Mouse (Mus musculus): ENCODE measurements at regions not wholly inside any gene's neighbourhood (a gene's known extent, or its start where the extent isn't known, plus 50 kb on each side); places are given as distances from the start of the nearest gene placed in this dataset.
A peak's percentile ranks its signal among the peaks of the same experiment; 100 is the strongest.

DNA sequence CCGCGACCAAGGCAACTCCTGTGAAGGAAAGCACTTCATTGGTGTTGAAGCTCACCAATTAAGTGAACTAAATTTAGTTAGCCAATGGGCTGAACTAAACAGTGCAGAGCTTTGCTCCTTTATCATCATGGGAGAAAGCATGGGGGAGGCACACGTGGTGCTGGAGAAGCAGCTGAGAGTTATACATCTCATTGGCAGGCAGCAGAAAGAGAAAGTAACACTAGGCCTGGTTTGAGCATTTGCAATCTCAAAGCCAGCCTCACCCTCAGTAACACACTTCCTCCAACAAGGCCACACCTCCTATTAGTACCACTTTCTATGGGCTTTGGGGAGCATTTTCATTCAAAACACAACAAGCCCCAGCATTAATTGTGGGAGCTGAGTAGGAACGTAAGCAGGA is 109.4 kb downstream of the Ifng start:
- Histone ChIP-seq H3K9ac (replicated peaks; ENCODE audit: low read length) (no peak overlapping the region), H3K27me3 (ENCODE audit: insufficient read depth, low read length) (no peaks in the 10 kb centered on the region), H3K27ac (no peak overlapping the region), H3K4me1 (ENCODE audit: insufficient read depth, low read length) (no peaks in the 10 kb centered on the region), H3K36me3 (ENCODE audit: insufficient read depth, low read length) (no peaks in the 10 kb centered on the region), H3K9me3 (ENCODE audit: low read length) (no peaks in the 10 kb centered on the region), H3K4me2 (ENCODE audit: low read depth, low read length) (no peak overlapping the region), H3K4me3 (ENCODE audit: low read length) (no peak overlapping the region)
- no peak for TF ChIP-seq CTCF (IDR thresholded peaks at IDR 0.05; ENCODE audit: low read depth)
- WGBS: 76% methylated on average over 4 of the region's 4 CpGs
- DNase-seq (ENCODE audit: low spot score): no peak
- no peak for ATAC-seq

DNA sequence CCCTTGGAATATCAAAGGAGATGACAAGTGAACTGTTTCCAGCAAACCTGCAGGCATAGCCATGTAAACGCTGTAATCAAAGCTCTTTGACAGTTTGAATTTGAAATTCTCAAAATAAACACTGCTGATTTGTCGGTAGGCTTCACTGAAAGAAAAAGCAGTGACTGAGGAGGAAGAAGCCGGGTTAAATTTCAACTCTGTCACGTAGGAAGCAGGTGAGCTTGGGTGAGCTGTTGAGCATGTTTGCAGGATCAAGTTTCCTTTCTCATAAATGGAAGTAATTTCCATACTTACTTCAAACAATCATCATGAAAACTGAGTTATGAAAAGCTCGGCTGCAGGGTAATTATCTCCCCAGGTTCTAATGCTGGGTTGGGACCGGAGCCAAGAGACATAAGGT is 118.0 kb downstream of the Ifng start:
- H3K9ac ChIP-seq (replicated peaks; ENCODE audit: low read length): no peak overlapping the region
- no peak for DNase-seq (ENCODE audit: low spot score)
- no peak for ATAC-seq
- WGBS: 68% methylated on average over 6 of the region's 6 CpGs
- H3K27me3 ChIP-seq (ENCODE audit: insufficient read depth, low read length): no peaks in the 10 kb centered on the region
- no peak overlapping the region for H3K27ac ChIP-seq
- no peaks in the 10 kb centered on the region for H3K9me3 ChIP-seq (ENCODE audit: low read length)
- H3K36me3 ChIP-seq (ENCODE audit: insufficient read depth, low read length): no peaks in the 10 kb centered on the region
- no peak overlapping the region for H3K4me2 ChIP-seq (ENCODE audit: low read depth, low read length)
- no peak overlapping the region for H3K4me3 ChIP-seq (ENCODE audit: low read length)
- TF ChIP-seq CTCF (IDR thresholded peaks at IDR 0.05; ENCODE audit: low read depth): no peak
- H3K4me1 ChIP-seq (ENCODE audit: insufficient read depth, low read length): no peaks in the 10 kb centered on the region

DNA sequence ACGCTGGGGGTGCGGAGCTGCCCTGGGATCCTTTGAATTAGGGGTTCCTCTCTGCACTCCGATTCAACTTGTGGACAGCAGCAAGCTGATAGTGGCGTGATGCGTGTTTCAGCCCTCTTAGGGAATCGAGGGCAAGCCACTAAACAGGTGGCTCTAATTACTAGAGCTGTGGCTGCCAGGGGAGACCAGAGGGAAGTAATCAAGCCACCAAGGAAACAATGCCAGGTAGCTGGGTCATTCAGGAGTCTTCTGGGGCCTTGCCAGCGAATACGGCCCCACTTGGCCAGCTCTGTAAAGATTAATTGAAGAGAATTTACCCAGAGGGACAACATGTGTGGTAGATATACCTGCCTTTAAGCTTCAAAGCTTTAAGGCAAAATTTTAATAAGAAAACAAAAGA is 123.2 kb downstream of the Ifng start:
- Histone ChIP-seq H3K36me3 (ENCODE audit: insufficient read depth, low read length) (no peaks in the 10 kb centered on the region), H3K4me1 (ENCODE audit: insufficient read depth, low read length) (no peaks in the 10 kb centered on the region), H3K27me3 (ENCODE audit: insufficient read depth, low read length) (no peaks in the 10 kb centered on the region), H3K27ac (no peak overlapping the region), H3K9ac (replicated peaks; ENCODE audit: low read length) (no peak overlapping the region), H3K4me3 (ENCODE audit: low read length) (no peak overlapping the region), H3K9me3 (ENCODE audit: low read length) (no peaks in the 10 kb centered on the region), H3K4me2 (ENCODE audit: low read depth, low read length) (no peak overlapping the region)
- ATAC-seq (no peak), DNase-seq (ENCODE audit: low spot score) (no peak)
- no peak for TF ChIP-seq CTCF (IDR thresholded peaks at IDR 0.05; ENCODE audit: low read depth)
- 55% methylated on average over 8 of the region's 8 CpGs for WGBS

DNA sequence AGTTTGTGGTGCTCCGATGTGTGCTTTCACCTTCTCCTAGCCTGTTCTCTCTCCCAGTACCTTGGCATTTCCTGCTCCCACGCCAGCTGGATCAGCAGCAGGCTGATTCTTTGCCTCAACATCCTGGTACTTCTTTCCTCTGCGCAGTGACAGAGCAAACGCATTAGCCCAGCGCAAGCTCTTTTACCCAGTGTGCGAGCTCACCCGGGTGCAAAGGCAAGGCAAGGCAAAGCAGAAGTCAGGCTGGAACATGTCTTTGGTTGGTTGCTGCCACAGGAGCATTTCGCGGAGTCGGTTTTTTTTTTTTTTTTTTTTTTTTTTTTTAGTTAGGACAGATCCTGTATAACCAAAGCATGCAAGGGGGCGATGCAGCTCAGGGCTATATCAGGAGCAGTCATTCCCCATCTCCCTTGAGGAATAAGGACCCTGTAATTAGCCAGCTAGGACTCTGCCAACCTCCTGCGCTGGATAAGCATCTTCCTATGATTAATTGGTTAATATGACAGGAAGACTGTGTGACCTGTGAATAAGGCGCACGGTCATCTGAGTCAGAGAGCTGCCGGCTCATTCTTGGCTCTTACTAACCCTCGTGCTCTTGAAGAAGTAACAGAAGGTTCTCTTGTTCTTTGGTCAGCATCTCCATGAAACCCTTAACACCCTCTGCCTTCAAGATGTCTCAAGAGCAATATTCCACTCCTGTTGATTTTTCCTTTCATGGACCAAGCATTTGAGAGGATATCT is 123.9 kb downstream of the Ifng start:
- no peak overlapping the region for H3K4me3 ChIP-seq (ENCODE audit: low read length)
- H3K4me2 ChIP-seq (ENCODE audit: low read depth, low read length): 0 out of 2 replicates have a peak overlapping the region, but pooled peaks have one; percentile 7
- no peak for TF ChIP-seq CTCF (IDR thresholded peaks at IDR 0.05; ENCODE audit: low read depth)
- ATAC-seq: no peak
- H3K36me3 ChIP-seq (ENCODE audit: insufficient read depth, low read length): no peaks in the 10 kb centered on the region
- H3K9ac ChIP-seq (replicated peaks; ENCODE audit: low read length): no peak overlapping the region
- no peaks in the 10 kb centered on the region for H3K9me3 ChIP-seq (ENCODE audit: low read length)
- DNase-seq (ENCODE audit: low spot score): peak; percentile 16
- H3K4me1 ChIP-seq (ENCODE audit: insufficient read depth, low read length): no peaks in the 10 kb centered on the region
- H3K27ac ChIP-seq: no peak overlapping the region
- WGBS: 71% methylated on average over 16 of the region's 16 CpGs
- no peaks in the 10 kb centered on the region for H3K27me3 ChIP-seq (ENCODE audit: insufficient read depth, low read length)

DNA sequence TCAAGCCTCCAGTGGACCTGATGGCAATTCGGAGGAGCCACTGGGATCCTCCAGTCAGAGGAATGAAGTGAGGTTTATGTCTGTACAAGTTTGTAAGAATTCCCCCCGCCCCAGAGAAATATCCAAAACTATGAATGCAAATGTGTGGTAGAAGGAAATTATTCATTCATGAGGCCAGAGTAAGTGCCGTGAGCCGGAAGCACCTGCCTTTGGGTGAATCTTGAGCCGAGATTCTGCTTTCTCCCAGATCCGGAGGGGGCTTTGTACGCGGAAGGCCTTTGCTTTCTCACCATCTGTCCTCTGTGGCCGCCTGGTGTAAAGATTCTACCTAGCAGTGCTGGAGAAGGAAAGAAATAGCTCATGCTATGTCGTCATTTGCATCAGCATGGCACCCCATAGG is 127.8 kb downstream of the Ifng start:
- H3K27ac ChIP-seq: no peak overlapping the region
- H3K9me3 ChIP-seq (ENCODE audit: low read length): no peaks in the 10 kb centered on the region
- H3K9ac ChIP-seq (replicated peaks; ENCODE audit: low read length): no peak overlapping the region
- no peak for TF ChIP-seq CTCF (IDR thresholded peaks at IDR 0.05; ENCODE audit: low read depth)
- no peak overlapping the region for H3K4me3 ChIP-seq (ENCODE audit: low read length)
- ATAC-seq (no peak), DNase-seq (ENCODE audit: low spot score) (no peak)
- H3K4me1 ChIP-seq (ENCODE audit: insufficient read depth, low read length): no peaks in the 10 kb centered on the region
- H3K4me2 ChIP-seq (ENCODE audit: low read depth, low read length): no peak overlapping the region
- H3K36me3 ChIP-seq (ENCODE audit: insufficient read depth, low read length): no peaks in the 10 kb centered on the region
- 76% methylated on average over 10 of the region's 10 CpGs for WGBS
- no peaks in the 10 kb centered on the region for H3K27me3 ChIP-seq (ENCODE audit: insufficient read depth, low read length)

DNA sequence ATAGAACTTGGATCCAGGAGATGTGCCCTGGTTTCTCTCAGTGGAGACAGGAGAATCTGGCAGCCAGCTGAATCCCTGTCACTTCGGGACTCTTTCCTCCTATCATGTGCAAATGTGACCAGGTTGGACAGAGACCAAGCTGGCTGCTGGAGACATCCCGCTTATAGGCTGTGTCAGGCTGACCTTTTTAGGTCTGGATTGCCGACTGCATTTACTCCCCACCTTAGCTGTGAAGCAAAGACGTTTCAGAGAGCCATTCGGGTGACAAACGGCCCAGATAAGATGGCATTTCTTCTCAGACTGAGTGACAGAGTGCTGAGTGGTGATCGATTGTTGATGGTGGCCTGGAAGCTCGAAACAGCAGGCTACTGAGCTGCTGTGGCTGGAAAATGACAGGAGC is 128.6 kb downstream of the Ifng start:
- Histone ChIP-seq H3K36me3 (ENCODE audit: insufficient read depth, low read length) (no peaks in the 10 kb centered on the region), H3K9ac (replicated peaks; ENCODE audit: low read length) (no peak overlapping the region), H3K27ac (no peak overlapping the region), H3K27me3 (ENCODE audit: insufficient read depth, low read length) (no peaks in the 10 kb centered on the region), H3K9me3 (ENCODE audit: low read length) (no peaks in the 10 kb centered on the region), H3K4me3 (ENCODE audit: low read length) (no peak overlapping the region), H3K4me2 (ENCODE audit: low read depth, low read length) (no peak overlapping the region), H3K4me1 (ENCODE audit: insufficient read depth, low read length) (no peaks in the 10 kb centered on the region)
- ATAC-seq: no peak
- TF ChIP-seq CTCF (IDR thresholded peaks at IDR 0.05; ENCODE audit: low read depth): no peak
- no peak for DNase-seq (ENCODE audit: low spot score)
- 51% methylated on average over 8 of the region's 8 CpGs for WGBS

DNA sequence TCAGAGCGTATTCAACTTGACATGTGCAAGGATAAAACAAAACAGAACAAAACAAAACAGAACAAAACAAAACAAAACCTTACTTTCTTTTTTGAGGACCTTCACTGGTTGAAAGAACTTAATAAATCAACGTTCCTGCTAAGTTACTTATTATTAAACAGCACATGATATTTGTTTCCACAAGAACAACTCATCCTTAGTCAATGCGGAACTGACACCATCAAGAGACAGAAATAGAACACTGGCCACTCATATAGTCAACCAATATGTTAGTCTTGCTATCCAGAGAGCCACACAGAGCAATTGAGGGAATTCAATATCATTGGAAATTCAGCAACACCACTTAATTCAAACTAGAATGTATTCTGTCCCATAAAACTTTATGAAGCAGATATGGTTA is 132.4 kb downstream of the Ifng start:
- DNase-seq (ENCODE audit: low spot score) (no peak), ATAC-seq (no peak)
- TF ChIP-seq CTCF (IDR thresholded peaks at IDR 0.05; ENCODE audit: low read depth): no peak
- no peaks in the 10 kb centered on the region for H3K9me3 ChIP-seq (ENCODE audit: low read length)
- no peak overlapping the region for H3K4me3 ChIP-seq (ENCODE audit: low read length)
- H3K4me1 ChIP-seq (ENCODE audit: insufficient read depth, low read length): no peaks in the 10 kb centered on the region
- no peak overlapping the region for H3K4me2 ChIP-seq (ENCODE audit: low read depth, low read length)
- no peak overlapping the region for H3K9ac ChIP-seq (replicated peaks; ENCODE audit: low read length)
- H3K36me3 ChIP-seq (ENCODE audit: insufficient read depth, low read length): no peaks in the 10 kb centered on the region
- H3K27ac ChIP-seq: no peak overlapping the region
- 81% methylated on average over 3 of the region's 3 CpGs for WGBS
- H3K27me3 ChIP-seq (ENCODE audit: insufficient read depth, low read length): no peaks in the 10 kb centered on the region

All from hindbrain, postnatal 0 days (tissue).